Mouse (Mus musculus): Measurements from ENCODE around the gene Lancl1.
A peak's percentile ranks its signal among the peaks of the same experiment; 100 is the strongest.

Lancl1 gene

DNA sequence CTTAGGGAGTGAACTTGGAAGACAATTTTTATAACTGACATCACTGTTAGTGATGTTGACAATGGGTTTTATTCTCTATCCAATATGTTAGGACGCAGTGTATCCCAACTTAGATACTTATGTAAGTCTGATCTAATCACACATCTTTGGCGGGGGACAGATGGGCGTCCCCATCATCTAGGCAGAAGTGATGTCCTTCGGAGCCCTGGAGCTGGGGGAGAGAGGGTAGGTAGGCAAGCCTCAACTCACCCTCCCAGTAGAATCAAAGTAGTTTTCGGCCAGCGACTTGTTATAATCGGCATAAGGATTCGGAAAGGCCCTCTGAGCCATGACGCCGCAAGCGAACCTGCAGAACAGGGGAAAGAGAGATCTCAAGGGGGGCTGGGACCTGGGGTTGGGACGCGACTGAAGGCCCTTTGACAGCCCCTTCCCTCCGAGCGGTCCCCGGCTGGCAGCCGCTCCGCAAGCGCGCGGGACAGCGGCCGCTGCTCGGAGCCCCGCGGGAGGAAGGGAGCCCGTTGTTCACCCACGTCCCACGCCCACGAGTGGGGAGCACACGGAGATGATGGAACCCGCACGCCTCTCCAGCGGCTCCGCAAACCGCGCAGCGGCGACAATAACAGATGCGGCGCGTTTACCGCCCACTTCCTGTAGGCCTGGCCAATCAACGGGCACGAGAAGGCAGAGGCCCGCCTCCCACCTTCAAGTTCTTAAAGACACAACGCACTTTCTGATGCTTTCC is at the start of gene Lancl1:
Lancl1 (minus strand) TSS at position 627 of the 742 bp plus-strand sequence.
- peak; percentile 90 to 93 for DNase-seq

- no peak for DNase-seq
Measured at GRCm38 (mm10) chr1:67079146-67079545, 40.5 kb upstream of the Lancl1 start.

DNA sequence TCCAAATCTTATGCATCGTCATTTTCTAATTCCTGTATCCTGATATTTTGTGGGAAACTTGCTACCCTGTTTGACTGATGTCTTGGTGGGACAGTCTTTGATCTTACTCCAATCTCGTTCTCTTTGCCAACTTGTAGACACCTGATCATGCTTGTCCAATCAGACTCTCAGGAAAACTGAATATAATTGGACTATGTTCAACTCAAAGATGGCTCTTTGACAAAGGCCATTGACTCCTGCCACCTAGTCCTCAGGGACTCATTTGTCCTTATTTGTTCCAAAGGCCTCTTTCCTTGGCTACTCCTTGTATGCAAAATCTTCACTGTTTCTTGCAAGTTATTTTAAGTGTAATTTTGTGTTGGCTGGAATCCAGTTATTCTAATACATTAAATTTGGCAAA is 40.0 kb upstream of the Lancl1 start:
- no peak for DNase-seq

DNA sequence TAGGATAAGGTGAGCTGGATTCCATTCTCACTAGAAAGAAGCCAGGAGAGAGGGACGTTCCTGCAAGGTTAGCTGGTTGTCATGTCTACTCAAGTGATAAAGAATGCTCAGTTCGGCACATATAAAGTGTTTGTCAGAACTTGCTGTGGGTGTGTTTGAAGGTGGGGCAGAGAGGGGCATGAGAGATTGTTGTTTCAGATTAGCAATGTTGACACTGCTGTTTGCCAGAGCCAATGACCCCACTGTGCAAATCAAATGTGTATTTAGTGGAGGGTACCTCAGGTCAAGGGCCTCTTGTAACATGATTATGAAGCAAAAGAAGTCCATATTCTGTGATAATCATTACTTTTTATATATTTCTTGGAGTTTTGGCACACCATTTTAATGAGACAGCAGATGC is 39.1 kb upstream of the Lancl1 start:
- no peak for DNase-seq

- DNase-seq: no peak
Measured at GRCm38 (mm10) chr1:67067561-67067960, 28.9 kb upstream of the Lancl1 start.

GRCm38 (mm10) chr1:67065347-67066270 is 26.9 kb upstream of the Lancl1 start:
- no peak for DNase-seq

GRCm38 (mm10) chr1:67061456-67062085 is 22.9 kb upstream of the Lancl1 start:
- DNase-seq: peak; percentile 63 to 79

DNA sequence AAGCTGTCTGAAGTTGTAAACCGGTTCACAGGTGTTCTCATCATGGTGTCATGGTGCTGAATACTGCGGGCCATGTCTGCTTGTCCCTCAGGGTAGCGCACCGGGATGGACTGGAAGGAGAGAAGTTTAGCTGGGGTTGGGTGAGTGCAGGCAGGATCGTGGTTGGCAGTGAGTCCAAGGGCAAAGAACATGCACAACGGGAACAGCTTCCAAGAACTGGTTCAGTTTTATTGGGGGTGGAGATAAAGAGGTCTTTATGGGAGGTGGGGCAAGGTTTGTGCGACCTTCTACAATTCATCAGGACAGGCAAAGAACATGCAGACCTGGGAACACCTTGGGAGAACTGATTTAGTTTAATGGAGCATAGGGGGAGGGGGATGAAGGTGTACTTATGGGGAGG is 17.1 kb upstream of the Lancl1 start:
- DNase-seq: no peak

- DNase-seq: no peak
Measured at GRCm38 (mm10) chr1:67052721-67053120, 14.0 kb upstream of the Lancl1 start.

GRCm38 (mm10) chr1:67049600-67049999 is 10.9 kb upstream of the Lancl1 start:
- no peak for DNase-seq

DNA sequence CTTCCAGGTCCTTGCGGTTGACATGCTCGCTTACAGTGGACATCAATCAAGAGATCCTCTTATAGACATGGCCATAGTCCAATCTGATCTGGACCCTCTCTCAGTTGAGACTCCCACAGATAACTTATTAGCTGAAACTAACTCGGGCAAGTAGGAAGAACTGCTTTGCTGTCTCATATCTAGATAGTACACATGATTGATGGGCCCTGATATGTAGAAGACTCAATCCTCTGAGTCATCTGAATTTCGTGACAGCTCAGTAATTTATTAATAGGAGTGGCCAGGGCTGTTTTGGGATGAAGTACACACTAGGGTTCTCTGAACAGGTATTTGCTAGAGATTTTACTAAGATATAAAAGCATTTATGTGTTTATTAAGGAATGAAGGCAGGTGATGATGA is 10.0 kb upstream of the Lancl1 start:
- DNase-seq: no peak

DNA sequence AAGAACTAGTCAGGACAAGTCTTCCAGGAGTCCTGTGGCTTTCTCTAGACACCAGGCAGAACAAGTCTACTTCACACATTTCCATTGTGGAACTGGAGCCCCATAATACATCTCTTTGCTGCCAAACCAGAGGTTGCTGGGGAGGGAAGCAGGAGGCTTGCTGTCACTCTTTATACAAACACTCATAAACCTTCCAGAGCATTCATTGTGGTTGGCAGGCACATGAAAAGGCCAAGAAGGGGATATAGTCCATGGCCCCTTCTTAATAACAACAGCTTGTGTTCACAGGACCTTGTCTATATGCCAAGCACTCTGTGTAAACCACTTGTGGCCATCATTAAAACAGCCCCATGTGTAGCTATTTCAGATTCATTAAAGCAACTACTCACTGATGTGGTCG is 6.4 kb upstream of the Lancl1 start:
- no peak for DNase-seq

DNA sequence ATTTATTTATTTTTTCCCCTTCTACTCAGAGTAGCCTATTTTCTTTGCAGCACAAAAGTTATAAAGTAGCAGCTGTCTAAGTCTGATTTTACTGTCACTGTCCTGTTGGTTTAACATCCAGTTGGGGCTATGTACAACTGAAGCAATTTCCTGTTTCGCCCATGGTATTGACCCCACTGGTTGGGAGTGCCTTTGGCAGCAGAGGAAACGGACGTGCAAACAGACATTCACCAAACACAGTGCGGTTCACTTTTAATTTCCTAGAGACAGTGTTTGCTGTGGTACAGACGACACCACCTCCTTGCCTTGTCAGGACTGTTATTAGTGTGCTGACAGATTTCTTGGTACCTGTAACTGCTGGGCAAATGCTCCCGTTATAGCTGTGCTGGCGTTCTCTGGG is 3.9 kb upstream of the Lancl1 start:
- DNase-seq: no peak

- no peak for DNase-seq
Measured at GRCm38 (mm10) chr1:67039083-67039482, 411 bp upstream of the Lancl1 start.

- DNase-seq: no peak
Measured at GRCm38 (mm10) chr1:67037198-67037597, 1.5 kb downstream of the Lancl1 start.

DNA sequence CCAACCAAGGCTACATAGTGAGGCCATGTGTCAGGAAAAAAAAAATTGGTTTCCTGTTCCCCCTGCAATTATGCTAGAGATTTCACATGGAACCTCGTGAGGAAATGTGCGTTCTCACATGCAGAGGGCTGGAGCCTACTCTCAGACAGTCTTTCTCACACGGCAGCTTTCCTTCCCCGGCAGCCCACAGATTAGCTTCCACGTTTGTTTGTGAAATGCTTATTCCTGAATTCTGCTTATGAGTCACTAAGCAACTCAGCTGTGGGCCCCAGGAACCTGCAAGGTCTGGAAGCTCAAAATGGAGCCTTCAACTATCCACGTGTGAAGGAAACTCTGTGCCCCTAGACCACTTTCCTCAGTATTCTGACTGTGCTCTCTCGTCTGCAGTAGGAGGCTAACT is 5.4 kb downstream of the Lancl1 start:
- no peak for DNase-seq

- no peak for DNase-seq
Measured at GRCm38 (mm10) chr1:67026927-67027511, 11.7 kb downstream of the Lancl1 start.

DNA sequence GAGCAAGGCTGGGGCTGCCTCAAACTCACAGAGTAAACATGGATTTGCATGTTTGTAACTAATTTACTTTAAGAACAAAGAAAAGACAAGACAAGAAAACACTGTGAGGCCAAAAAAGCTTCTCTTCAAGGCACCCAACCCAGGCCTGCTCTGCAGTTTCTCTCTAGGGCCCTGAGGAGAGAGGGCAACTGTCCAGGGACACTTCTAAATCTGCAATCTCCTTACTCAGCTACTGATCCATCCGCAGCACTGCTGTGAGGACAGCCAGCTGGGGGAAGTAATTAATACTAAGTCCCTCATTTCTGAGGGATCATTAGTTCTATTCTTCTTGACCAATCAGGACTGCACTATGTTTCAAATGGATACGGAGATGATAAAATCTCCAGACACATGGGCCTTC is 12.5 kb downstream of the Lancl1 start:
- no peak for DNase-seq

DNA sequence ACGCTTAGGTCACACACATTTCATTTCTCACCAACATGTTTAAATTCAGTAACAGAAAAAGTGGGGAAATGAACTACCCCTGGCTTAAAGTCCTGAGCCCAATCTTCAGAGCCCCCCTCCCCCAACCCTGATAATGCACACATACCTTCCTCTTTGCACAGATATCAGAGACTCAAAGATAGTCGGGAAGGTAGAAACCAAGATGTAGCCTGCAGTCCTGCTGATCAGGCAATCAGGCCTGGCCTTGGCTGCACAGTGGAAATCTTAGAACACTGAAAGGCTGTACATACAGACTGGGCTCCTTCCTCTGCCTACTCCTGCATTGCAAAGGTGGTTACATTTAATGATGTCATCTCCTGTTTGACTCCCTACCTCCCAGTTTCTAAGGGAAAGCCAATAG is 15.9 kb downstream of the Lancl1 start:
- DNase-seq: no peak

- no peak for DNase-seq
Measured at GRCm38 (mm10) chr1:67022051-67022450, 16.6 kb downstream of the Lancl1 start.

GRCm38 (mm10) chr1:67020637-67021161 is 18.0 kb downstream of the Lancl1 start:
- no peak for DNase-seq

DNA sequence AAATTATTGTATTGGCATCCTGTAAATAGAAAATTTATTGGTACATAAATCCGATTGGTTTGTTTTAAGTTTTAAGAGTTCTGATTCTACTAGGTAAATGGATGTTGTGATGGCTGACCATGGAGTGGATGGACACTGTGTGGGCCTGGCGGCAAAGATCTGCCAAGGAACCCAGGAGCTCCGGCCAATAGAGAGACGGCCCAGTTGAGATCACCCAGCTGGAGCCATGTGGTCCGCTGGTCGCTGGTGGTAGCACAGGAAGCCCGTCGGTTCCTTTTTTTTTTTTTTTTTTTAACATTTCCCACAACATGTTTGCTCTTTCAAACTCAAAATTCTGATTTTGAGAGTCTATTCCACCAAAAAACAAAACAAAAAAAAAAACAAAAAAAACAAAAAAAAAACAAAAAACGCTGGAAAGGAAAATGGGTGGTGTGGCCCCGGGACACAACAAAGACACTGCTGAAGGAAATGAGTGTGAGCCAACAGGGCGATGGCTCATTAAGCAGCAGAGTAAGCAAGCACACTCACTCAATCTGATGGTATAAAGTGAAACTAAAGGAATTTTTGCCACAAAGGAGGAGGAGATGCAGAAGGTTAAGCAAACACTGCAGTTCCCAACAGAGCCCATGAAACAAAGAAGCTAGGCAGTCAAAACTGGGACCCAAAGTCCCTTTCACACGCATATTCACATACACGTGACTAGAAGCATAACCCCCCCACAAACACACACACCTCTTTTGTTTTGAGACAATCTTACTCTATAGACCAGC is 21.4 kb downstream of the Lancl1 start:
- DNase-seq: no peak

Data from cerebellum, postnatal 25 days (tissue).